Mouse (Mus musculus): Measurements from ENCODE around the gene Pitpnb. TPM values are rescaled to one million over a fixed set of nuclear protein-coding genes. Genes with fewer than 3 reads are reported as not detected.

Gene Pitpnb
- total RNA-seq, 1 experiment from 2014 or later: 20.6 TPM

DNA sequence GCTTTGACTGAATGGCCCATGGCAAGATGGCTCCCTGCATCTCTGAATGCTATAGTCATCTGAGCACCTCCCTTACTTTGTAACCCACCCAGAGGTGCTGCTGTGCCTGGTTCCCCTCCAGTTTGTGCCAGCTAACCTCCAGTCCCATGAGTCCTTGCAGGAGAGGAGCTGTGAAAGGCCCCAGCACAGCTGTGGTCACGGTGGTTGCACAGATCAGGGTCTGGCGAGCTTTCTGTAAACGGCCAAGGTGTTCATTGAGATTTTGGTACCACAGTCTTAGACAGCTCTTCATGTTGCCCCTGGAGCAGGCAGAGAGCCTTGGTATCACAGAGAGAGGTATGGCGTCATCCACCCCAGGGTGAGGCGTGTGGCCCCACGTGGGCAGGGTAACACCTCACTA lies 60.9 kb downstream of the Pitpnb start:
- ATAC-seq (ENCODE audit: extremely low read depth, insufficient number of reproducible peaks, low FRiP score, poor library complexity, severe bottlenecking): no peak

DNA sequence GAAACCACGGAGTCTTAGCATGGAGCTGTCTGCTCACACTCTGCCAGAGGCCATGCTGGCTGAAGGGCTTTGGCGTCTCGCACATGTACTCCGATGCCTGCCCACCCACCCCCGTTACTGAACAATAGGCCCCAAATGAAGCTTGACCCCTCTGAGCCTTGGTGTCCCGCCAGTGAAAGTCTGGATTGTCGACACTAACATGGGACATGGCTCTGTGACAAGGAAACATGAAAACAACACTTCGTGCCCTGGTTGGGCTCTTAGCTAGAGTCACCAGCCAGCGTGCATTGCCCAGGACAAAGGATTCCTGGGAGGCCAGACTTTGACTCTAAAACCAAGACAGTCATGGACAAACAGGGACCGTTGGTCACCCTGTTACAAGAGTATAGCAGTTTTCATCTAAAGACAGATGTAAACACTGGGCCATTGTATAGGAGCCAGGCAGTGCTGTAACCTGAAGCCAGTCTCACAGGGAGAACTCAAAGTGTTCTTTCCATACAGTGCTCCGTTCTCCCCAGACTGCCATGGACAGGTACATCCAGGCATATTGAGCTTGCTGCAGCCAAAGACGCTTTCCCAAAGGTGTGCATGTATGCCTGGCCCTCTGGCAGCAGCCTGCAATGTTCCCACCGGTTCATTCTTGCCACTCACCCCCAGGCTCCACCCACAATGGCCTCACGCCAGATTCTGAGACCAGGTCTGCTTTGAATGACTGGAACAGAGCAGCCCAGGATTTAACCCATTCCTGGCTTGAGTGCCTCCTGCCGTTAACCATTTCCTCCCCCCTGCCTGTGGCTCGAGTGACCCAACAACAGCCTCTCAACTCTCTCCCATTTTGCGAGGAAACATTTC lies 63.0 kb downstream of the Pitpnb start:
- ATAC-seq (ENCODE audit: extremely low read depth, insufficient number of reproducible peaks, low FRiP score, poor library complexity, severe bottlenecking): no peak

DNA sequence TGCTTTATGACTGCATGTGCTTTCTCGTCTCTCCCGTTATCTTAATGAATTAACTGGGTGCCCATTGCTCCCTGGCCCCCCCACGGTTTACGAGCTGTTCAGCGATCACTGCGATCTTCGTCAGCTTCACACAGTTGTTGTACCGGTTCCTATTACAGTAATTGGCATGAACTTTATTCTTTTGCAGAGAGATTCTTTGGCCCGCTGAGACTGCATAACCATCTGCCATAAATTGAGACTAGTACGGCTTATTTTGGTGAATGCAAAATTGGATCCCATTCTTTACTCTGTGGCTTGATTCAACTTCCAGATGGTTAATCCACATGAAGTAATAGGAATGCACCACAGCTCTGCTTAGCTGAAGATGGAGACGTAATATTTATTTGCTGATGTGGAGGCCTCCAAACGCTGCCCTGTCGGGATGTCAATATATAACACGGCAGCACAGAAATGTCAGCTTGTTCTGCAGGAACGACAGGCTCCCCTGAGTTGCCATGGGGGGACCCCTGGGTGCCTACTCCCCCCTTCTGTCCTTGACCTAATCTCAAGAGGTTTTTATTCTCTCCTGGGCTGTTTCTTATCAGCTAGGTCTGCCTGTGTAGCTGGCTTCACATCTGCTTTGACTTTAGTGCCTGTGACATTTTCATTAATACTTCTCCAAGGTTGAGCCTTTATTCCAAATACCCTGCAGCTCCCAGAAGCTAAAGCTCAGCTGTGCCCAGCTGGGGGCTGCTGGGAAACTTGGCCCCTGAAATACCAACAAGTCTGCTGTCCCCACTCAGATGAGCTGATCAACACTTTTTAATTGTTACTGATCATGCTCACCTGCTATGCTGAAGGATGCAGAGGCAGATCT lies 63.9 kb downstream of the Pitpnb start:
- no peak for ATAC-seq (ENCODE audit: extremely low read depth, insufficient number of reproducible peaks, low FRiP score, poor library complexity, severe bottlenecking)

DNA sequence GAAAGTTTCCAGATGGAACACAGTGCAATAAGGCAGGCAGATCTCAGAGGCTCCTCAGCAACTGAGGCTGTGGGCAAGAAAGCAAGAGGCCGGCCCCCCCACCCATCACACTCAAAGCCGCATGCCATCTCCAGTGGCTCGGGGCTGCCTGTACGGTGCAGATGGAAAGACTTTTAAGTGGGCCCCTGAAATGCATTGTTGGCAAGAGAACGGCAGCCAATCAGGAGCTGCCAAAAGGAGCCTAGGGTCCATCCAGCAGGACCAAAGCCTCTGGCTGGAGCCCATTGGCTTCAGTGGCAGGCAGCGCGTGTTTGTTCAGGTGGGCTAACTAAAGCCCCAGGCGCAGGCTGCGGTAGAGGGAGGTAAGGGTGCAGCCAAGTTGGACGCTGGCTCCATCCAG lies 65.2 kb downstream of the Pitpnb start:
- ATAC-seq (ENCODE audit: extremely low read depth, insufficient number of reproducible peaks, low FRiP score, poor library complexity, severe bottlenecking): no peak

DNA sequence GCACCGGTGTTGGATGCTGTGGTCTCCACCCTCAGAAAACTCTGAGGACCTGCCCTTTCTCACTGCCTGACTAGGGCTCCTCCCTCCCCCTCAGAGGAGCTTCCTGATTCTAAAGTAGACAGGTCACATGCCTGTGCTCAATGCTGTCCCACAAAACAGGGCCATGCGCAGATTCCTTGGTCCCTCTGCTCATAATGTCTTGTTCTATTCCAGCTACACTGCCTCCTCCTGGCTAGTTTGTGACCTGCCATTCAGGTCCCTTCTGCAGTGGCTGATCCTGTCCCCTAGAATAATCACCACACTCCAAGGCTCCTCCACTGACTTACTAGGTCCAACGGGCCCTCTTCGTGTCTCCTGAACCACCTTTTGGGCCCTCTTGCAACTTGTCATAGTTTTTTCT lies 65.6 kb downstream of the Pitpnb start:
- no peak for ATAC-seq (ENCODE audit: extremely low read depth, insufficient number of reproducible peaks, low FRiP score, poor library complexity, severe bottlenecking)

DNA sequence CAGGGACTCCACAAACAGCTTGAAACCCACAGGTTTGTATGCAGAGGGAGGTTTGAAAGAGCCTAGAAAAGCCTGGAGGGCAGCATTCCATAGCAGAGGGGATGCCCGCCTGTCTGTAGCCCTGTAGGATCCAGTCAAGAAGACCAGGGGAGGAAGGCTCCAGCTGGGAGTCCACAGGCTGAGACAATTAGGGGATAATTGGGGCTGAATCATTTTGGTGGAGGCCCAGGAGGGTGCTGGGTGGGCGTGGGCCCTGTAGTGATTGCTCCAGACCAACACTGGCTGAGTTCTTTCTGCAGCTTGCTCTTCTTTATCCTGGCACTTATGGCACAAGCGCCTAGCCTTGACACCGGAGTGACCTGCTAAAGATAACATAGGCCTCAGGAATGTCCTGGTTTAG lies 67.9 kb downstream of the Pitpnb start:
- no peak for ATAC-seq (ENCODE audit: extremely low read depth, insufficient number of reproducible peaks, low FRiP score, poor library complexity, severe bottlenecking)

DNA sequence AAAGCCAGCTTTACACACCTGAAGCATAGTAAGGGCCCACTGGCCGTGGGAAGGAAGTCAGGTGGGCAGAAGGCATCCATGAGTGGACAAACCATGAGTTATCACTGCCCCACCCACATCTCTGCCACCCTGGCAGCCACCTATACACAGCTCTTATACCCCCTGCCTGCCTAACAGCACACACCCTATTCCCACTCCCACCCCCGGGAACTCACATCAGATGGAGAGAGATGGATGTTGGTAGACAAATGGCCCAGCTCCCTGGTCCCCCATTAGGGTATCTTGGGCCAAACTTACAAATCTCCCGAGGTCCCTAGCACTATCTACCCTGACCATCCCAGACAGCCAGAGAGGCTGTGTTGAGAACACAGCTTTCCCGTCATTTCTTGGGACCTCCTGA lies 68.7 kb downstream of the Pitpnb start:
- no peak for ATAC-seq (ENCODE audit: extremely low read depth, insufficient number of reproducible peaks, low FRiP score, poor library complexity, severe bottlenecking)

DNA sequence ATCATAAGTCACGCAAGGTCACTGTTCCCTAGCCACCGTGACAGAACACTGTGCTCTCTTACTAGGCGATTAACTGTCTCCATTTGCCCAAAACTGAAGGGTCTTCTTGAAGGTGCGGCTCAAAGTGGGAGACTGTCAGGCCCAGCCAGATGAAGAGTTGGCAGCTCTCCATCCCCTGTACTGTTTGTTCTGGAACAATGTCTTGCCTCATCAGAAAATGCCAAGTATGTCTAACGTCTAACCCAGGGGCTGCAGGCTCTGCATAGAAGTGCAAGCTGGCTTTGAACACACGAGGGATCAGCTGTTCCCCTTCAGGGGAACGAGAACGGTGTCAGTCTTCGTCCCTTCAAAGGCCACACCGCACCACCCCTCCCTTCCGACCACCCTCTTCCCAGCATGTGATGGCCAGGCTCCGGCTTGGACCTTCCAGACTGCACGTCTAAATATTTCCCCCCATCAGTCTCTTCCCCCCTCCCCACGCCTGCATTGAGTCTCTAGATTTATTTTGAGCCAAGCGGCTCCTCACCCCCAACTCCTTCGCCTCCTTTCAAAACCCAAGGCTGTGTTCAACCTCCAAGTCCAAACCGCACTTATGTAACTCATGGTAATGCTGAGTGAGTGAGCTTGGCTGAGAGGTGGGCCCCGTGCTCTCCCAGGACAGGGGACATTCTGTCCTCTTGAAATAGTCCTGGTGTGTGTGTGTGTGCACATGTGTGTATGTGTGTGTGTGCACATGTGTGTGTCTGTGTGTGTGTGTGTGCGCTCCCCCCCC lies 71.5 kb downstream of the Pitpnb start:
- ATAC-seq (ENCODE audit: extremely low read depth, insufficient number of reproducible peaks, low FRiP score, poor library complexity, severe bottlenecking): no peak

DNA sequence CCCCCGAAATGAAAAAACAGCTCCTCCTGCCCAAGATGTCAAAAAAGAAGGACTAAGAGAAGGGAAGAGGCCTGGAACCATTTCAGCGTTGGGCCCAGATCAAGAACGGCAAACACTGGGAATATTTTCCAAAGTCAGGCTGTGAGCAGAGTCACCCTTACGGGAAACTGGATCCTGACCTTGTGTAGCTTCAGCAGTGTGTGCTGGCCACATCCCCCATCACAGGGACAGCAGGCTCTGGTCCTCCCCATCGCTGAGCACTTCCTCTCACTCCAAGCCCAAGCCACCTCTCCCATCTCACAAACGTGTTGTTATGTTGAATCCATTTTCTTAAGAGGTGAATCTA lies 72.1 kb downstream of the Pitpnb start:
- ATAC-seq (ENCODE audit: extremely low read depth, insufficient number of reproducible peaks, low FRiP score, poor library complexity, severe bottlenecking): no peak

DNA sequence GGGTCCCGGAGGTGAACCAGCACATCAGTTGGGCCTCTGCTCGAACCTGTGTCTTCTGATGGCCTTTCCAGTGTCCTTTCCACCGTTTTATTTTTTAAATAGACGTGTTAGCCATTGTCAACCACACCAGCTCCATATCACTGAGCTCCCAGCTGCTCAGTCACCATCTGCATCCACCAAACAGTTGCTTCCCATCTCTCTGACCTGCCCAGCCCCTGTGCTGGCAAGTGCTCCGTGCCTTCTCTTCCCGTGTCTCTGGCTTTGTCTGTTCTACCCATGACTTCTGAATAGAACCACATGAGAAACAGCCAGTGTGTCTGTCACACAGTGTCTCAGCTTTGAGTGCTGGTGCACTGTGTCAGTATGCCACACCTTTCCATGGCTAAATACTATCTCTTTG lies 74.2 kb downstream of the Pitpnb start:
- no peak for ATAC-seq (ENCODE audit: extremely low read depth, insufficient number of reproducible peaks, low FRiP score, poor library complexity, severe bottlenecking)

DNA sequence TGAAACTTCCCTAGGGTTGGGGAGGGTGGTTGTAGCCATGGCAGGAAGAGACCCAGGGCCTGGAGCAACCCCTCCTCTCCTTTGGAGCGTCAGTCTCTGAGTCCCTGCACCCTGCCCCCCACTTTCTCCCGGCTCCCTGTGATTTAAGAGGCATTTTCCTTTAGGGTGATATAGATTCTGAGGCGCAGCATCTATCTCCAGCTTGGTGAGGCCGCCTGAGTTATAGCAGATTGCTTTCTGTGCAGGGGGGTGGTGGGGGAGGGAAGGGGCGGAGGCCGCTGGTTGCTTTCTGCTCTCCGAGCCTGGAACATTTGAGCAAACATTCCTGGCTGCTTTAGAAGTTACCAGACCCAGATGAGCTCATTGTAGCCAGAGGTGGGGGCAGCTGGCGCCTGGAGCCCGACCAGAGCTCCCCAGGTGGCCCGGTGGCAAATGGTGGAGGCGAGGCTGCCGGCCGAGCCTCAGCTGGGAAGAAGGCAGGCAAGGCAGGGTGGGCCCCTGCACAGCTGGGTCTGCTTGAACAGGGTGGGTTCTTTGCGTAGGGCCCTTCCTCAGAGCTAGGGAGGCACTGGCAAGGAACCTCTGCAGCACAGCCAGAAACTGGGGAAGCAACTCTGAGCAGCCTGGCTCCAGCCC lies 78.0 kb downstream of the Pitpnb start:
- no peak for ATAC-seq (ENCODE audit: extremely low read depth, insufficient number of reproducible peaks, low FRiP score, poor library complexity, severe bottlenecking)

DNA sequence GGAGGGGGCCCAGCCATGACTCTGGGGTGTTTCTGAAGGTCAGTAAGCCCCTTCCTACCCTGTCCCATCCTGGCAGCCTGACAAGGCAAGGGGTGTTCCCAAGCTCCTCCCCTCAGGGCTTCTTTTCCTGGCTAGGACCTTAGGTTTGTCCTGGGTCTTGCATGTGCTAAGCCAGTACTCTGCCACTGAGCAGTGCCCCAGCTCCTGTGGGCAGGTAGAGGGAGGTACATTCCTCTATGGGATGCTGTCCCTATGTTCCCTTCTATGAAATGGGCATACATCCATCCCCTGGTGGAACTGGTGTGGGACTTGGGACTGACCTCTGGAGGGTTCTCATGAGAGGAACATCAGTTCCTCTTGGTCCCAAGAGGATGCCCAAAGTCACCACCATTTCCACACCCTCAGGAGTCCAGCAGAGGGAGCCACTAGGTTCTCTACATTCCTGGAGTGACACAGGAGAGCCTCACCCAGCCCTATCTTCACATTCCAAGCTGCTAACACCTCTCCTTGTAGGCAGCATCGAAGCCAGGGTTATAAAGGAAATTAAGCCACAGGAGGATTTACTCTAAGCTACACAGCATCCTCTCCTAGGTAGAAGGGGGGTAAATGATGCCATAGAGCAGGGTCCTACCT lies 79.0 kb downstream of the Pitpnb start:
- no peak for ATAC-seq (ENCODE audit: extremely low read depth, insufficient number of reproducible peaks, low FRiP score, poor library complexity, severe bottlenecking)

DNA sequence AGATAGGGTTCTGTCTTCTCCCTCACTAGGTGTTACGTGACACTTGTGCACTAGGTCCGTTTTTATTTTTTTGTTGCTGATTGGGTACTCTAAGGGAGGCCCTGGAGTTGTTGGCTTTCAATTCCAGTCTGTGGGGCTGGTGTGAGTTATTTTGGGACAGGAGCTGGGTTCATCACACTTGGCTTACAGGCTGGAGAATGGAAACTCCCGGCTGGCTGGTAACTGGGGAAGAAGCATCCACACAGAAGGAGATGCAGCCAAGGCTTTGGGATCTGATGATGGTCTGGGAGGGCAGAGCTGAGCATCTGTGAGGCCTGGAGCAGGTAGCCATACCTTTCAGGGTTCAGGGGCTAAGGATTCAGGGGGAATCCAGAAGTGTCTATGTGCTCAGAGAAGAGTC lies 80.1 kb downstream of the Pitpnb start:
- no peak for ATAC-seq (ENCODE audit: extremely low read depth, insufficient number of reproducible peaks, low FRiP score, poor library complexity, severe bottlenecking)

DNA sequence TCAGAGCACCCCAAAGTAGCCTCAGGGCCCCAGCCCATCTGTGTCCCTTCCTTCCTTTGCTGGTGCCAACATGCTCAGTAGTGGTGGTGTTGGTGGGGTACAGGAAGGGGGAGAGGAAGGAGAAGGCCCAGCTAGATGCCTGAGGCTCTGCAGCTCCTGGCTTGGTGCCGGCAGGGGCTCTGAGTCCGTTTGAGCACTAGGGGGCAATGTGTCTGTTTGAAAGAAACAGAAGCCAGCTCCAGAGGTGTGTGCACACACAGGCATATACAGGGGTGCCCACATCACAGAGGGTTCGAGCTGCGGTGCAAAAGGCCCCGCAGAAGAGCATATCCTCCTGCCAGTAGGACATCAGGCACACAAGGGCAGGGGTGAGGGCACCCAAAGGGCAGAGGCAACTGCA lies 83.6 kb downstream of the Pitpnb start:
- no peak for ATAC-seq (ENCODE audit: extremely low read depth, insufficient number of reproducible peaks, low FRiP score, poor library complexity, severe bottlenecking)

DNA sequence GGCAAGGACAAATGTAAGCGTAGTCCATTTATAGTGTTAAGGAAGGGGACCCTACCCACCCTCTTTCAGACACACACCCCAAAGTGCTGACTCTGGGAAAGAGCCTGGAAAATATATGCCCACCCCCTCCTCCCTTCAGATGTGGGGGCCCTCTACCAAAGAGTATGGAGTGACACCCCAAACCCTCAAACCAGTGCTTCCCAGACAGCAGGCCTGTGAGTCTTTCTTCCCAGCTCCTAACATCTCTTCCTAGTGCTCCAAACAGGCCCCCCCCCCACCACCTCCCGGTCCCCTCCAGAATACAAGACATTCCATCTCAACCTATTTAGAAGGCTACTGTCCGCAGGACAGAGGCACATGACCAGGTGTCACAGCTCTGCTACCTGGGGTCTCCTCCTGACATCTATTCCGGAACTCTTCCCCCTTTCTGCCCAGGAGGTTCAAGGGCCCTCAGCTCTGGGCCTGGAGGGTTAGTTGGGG lies 84.2 kb downstream of the Pitpnb start:
- ATAC-seq (ENCODE audit: extremely low read depth, insufficient number of reproducible peaks, low FRiP score, poor library complexity, severe bottlenecking): no peak

DNA sequence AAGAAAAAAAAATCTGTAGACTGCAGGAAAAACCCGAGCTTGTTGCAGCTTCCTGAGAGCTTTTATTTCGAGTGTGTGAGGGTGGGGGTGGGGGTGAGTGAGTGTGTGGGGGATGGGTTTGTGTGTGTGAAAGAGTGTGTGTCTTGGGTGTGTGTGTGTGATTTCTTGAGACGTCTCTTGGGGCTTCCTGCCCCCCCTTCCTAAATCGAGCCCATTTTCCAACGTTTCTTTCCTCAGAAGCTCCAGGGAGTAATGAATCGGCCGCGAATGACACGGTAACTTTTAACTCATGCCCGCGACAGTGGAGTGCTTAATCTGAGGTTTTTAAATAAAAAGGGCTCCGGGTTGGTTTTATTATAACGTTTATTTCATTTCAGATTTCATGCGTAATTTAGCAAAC lies 85.0 kb downstream of the Pitpnb start:
- no peak for ATAC-seq (ENCODE audit: extremely low read depth, insufficient number of reproducible peaks, low FRiP score, poor library complexity, severe bottlenecking)

DNA sequence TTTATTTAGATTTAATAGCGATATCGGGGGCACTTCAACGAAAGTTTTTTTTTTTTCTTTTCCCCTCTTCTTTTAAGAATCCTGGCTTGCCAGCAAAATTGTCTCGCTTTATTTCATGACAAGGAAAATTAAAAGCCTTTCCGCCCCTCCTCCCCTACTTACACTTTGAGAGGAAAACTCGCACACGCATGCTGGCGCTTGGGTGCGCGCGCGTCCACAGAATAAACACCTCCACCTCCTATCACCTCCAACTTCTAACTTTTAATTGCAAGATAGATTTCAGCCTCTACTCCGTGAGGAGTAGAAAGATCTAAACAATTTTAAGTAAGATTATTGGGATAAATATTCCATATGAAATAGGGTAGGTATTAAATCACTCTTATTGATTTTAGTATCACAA lies 85.5 kb downstream of the Pitpnb start:
- no peak for ATAC-seq (ENCODE audit: extremely low read depth, insufficient number of reproducible peaks, low FRiP score, poor library complexity, severe bottlenecking)

DNA sequence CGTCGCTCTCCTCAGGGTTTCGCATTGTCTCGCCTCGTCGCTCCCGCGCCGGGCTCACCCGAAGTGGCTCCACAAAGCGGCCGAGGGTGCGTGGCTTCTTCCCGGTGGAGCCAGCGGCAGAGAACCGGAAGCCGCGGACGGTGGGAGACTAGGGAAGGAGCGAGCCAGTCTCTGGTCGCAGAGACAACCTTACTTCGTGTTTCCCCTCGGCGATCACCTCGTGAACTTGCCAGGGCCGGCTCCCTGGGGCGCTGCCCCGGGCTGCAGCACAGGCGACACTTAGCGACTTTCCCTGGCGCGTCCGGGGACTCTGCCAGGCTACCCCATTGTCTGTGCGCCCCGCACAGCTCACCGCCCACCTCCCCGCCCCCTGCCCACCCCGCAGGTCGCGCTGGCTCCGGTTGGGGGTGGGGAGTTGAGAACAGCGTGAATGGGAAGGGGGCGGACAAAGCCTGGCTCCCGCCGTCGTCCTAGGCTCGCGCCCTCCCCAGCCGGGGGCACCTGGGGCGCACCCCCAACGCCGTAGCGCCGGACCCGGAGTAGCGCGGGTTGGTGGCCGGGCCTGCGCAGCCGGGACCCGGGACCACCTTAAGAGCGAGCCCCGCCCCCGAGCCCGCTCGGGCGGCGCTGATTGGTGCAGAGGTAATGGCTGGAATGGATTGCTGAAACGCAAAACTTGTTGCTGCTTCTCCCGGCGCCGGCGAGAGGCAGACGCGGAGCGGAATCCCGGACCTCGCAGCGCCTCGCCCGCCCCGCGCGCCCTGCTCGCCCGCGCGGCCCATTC lies 86.2 kb downstream of the Pitpnb start, which contains the start of gene Mn1:
Gene Mn1, plus strand, starts transcription at position 772 of the 784 bp plus-strand sequence.
- no peak for ATAC-seq (ENCODE audit: extremely low read depth, insufficient number of reproducible peaks, low FRiP score, poor library complexity, severe bottlenecking)
